Mouse (Mus musculus) 3134 (cell line): ENCODE measurements around the gene Ackr3.

Experiments
- DNase-seq: peaks from one replicate; pipeline ENCODE4 v3.0.0-alpha.2; 2011; ENCODE audit warnings: low spot score; ENCODE audit not compliant: insufficient read length; ENCODE audit errors: extremely low read depth

Gene Ackr3

DNA sequence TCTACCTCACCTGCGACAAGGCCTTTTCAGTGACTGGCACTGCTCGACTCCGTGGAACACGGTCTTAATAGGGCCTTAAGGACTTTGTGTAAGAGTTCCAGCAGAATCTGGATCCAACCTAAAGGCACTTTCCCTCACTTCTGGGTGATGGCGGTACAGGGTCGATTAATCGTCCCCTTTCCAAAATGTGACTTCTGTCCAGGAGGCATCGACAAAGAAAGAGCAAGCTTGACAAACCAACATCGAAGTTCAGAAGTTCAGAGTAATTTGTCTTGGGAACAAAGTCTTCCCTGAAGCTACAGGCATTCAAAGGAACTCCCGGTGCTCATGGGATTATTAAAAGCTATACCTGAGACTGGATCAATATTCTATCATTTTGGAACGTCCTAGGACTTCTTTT is 439 bp upstream of the Ackr3 start:
- no peak for DNase-seq

DNA sequence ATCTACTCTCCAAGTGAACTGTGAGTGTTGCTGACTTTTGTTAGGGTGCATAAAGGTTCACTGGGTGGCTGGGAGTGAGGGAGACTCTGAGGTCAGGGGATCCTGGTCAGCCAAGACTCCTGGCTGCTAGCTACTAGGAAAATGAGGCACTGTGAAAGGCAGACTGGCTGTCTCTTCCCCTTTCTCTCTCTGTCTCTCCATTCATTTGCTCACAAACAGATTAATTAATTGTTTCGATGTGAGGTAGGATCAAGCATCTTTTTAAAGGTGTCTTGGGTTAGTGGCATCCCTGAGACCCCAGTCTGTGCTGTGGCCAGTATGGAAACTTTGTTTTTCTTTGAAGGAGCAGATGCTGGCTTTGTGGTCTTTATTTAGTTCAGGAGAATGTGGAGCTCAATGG is 1.0 kb downstream of the Ackr3 start:
- no peak for DNase-seq

DNA sequence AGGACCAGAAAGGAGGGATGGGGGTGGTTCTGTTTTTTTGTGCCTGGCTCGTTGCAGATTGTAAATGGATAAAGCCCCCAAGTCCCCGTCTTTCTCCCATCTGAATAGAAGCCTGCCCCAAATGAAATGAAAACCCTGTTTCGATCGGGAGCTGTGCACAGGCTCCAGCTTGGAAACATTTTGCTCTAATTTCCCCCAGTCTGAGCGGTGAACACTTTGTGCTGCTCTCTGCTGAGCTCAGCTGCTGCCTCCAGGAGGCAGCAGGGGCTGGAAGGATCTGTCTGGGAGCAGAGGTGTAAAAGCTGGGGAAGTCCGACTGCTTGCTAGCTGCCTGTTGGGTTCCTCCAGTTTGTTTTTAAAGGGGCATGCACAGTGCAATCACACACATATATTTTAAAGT is 1.4 kb downstream of the Ackr3 start:
- peak; percentile 63 for DNase-seq

DNA sequence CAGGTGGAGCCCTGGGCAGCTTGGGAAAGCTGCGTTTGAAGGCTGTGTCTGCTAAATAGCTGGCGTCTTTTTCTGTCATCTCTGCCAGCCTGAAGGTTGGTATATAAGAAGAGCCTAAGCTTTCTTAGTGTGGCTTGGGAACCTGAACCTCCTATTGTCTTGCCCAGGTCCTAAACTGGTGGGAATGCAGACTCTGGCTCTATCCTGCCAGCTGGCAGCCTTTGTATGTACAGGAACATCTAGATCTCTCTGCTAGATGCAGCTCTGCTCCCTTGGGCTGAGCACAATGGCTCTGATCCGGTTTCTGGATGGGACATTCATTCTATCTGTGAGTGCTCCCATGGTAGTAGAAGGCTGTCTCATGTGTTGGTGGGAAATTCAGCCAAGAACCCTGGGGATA is 2.9 kb downstream of the Ackr3 start:
- no peak for DNase-seq

DNA sequence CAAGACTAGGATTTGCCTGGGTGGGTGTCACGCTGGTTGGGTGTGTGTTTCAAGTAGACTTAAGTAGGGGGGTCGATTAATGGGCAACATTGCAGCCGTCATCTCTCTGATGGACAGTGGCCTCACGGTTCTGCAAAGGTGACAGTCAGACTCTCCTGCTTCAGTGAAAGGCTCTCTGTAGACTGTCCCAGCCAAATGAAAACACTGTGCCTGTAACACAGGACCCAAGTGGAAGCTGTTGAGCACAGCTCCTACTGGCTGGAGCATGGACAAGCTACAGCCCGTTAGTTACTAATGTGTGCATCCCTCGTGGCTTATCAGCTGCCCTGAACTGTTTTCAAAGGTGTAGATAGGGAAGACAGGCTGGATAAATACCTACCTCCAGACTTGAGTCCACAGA is 3.5 kb downstream of the Ackr3 start:
- no peak for DNase-seq

DNA sequence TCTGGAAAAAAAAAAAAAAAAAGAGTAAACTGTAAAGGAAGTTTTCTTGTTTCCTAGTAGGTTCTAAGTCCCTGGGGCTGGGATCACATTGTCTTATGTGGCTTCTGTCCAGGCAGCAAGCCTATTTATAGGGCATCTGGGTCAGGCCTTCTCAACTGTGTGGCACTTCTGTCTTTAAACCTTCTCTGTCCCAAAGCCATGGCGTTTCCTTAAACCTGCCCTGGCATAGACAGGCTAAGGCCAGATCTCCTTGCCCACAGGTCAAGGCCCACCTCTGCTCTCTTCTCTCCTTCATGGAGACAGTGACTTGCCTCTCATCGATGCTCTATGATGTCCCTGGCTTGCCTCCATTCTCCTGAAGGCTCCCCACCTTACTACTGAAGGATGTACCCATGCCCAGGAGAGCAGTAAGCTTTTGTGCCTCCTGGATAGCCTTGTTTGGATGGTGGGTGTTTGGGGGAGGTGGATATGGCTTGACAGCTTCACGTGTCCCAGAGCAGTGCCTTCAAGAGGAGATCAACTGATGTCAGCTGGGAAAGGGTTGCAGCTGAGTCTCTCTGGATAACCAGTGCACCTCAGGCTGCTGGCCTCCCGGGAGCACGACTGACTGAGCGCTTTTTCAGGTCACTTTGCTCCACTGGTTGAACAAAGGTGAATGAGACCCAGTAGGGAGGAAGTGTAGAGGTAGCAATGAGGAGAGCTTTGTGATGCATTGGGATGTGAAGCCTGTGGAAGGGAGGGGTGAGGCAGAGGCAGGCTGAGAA is 4.1 kb downstream of the Ackr3 start:
- DNase-seq: no peak

DNA sequence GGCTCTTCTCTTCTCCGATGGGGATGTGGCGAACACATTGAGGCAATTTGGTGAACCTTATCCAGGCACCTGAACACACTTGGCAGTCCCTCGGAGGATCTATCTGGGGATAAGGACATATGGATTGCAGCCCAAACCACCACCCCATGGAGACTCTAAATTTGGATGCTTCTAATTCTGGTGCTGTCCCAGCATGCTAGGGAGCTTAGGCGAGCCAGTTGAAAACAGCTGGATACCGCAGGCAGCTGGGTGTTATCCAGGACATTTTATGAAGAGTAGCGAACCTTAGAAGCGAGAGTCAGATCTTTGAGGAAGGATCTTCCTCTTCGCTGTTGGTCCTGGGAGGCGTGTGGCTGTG is 4.7 kb downstream of the Ackr3 start:
- DNase-seq: no peak

DNA sequence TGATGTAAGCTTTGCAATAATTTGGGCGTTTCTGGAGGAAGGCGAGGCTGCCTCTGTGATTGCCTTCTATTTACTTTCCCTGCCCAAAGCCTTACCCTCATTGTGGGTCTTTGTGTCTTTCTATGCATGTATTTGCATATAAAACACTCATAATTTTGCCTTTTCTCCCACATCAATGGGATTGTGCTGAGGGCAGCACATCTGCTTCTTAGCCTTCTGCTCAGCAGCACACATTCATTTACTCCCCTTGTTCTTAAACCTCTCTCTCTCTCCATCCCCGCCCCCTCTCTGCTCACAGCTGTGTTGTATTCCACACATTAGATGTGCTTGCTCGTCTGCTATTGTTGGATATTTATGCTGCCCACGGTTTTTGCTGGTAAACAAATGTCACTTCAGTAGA is 5.3 kb downstream of the Ackr3 start:
- DNase-seq: no peak

DNA sequence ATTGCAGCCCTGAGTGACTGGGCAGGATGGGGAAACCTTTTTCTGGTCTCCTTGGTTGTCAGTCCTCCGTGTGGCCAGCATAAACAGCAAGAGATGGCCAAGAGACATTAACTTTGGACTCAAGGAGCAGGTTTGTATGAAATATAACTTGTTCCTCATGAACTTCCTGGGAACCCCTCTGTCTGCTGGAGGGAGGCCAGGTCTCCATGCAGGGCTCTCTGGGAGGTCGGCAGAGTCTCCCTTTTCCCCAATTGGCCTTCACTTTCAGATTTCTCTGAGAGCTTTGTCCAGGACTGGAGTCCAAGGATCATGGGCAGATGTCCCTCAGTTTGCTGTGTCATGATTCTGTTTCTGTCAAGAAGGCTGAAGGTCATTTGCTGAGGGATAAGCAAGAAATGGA is 6.0 kb downstream of the Ackr3 start:
- no peak for DNase-seq

DNA sequence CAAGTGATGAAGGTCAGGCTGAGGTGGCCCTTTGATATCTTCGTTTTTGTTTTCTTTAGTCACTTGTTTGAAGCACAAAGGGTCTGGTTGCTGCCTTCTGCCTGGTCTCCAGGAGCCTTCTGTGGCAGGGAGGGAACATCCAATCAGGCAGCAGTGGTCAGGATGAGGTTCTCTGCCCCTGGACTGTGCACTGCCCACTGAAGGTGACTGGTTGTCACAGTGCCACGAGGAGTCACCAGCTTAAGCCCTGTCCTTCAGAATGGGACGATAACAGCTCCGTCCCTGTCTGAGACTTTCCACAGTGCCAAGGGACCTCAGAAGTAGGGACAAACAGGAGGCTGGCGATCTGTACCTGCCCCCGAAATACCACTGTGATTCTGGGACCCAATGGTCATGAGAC is 6.6 kb downstream of the Ackr3 start:
- no peak for DNase-seq

DNA sequence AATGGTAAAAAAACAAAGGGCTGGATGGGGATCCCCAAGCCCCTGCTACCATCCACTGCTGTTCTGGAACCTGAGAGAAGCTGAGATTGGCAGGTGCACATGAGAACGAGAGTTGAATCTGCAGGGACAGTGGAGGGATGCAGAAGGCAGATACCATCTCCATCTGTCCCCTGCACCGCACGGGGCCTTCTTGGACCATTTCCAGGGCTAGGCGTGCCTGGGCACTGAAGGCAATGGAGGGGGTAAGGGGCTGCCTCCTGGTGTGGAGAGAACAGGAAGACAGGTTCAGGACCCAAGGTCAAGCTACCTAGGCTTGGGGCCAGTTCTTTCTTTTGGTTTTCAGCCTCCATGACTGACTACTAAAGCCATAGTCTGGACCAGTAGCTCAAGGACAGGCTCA is 7.0 kb downstream of the Ackr3 start:
- no peak for DNase-seq

DNA sequence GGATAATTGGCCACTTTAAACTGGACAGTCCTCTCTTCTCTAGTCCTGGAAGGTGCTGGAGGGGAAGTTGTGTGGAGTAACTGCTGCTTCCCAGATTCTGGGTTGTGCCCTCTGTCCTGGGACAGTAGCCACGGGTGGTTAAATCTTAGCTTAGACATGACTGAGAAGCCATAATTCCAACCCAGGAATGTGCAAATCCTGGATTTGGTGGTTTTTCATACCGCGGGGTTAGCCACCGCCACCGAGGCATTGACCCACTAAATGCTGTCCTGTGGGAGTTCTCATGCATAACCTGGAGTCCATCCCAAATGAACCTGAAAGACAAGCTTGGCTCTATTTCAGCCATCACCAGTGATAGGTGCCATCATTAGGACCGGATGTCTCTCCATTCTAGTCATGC is 8.6 kb downstream of the Ackr3 start:
- no peak for DNase-seq

DNA sequence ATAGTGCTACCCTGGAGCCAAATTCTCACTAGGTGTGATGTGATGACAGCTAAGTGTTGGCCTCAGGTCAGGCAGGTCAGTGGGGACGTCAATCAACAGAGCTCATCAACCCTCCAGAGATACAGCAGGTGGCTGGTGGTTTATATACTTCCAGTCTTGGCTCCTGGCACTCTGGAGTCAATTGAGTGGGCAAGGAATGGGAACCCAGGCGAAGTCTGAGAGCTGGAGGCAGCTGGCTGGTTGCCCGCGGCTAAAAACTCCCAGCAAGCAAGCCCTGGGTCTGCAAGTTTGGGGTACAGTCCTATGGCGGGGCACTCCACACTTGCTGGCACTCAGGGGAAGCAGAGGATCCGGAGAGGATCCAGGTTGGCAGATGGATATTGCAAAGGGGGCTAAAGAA is 9.1 kb downstream of the Ackr3 start:
- no peak for DNase-seq

DNA sequence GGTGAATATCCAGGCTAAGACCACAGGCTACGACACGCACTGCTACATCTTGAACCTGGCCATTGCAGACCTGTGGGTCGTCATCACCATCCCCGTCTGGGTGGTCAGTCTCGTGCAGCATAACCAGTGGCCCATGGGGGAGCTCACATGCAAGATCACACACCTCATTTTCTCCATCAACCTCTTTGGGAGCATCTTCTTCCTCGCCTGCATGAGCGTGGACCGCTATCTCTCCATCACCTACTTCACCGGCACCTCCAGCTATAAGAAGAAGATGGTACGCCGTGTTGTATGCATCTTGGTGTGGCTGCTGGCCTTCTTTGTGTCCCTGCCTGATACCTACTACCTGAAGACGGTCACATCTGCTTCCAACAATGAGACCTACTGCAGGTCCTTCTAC is 10.2 kb downstream of the Ackr3 start:
- no peak for DNase-seq

DNA sequence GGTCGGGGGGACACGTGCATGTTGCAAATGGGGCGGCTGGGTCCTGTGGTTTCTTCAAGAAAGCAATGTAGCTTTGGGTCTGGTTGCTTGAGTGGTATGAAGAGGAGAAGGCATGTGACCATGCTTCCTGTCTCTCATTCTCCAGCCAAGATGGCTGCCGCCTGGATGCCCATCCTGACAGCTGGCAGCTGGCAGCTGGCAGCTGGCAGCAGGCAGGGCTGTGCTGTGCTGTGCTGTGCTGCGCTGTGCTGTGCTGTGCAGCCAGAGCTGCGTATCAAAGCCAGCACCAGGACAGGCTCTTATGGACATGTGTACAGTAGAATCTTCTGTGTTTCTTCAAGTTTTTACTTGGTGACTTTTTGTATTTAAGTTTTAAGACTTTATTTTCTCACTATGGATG is 11.1 kb downstream of the Ackr3 start:
- DNase-seq: no peak

DNA sequence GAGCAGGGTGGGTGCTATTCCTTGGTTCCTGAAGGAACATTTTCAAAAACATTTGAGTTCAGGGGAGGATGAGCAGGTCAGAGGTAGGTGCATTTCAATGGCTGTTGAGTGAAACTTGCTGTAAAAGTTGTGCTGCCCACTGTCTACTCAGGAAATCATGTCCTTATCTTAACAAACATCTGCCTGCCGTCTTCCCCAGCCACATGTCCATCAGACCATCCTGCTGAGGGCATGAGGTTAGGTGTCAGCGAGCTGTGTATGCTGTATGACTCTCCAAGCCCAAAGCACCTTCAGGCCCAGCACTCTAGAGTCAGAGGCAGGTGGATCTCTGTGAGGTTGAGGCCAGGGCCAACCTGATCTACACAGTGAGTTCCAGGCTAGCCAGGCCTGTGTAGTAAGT is 12.1 kb downstream of the Ackr3 start:
- DNase-seq: no peak

DNA sequence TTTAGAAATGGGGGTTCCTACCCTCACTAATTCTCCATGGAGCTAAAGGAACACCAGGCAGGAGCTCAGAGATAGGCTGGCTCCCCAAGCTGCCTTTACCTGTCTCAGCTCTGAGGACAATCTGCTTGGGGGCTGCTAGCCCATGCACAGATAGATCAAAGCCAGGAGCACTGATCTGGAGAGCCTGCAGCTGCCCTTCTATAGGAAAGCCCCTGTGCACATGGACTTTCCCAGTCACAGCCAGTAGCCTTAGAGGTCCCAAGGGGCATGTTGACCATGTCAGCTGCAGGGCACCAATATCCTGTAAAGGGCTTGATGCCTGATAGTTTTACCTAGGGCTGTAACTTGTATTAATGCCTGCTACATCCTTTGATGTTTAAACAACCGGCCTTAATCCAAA is 12.6 kb downstream of the Ackr3 start:
- no peak for DNase-seq

DNA sequence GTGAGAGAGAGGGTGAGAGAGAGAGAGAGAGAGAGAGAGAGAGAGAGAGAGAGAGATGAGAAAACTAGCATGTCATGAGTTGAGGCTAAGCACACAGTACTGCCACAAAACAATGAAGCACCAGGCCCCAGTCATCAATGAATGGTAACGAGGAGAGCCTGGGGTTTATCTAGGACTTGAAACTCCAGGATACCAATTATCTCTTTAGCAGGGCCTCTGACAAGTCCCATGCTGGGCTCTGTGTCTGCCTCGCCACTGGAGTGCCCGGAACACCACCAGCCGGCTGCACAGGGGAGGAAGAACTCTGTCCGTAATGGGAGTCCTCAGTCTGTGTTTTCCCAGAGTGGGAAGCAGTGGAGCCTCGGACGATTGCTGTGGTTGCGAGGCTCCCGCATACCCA is 16.5 kb downstream of the Ackr3 start:
- DNase-seq: no peak

DNA sequence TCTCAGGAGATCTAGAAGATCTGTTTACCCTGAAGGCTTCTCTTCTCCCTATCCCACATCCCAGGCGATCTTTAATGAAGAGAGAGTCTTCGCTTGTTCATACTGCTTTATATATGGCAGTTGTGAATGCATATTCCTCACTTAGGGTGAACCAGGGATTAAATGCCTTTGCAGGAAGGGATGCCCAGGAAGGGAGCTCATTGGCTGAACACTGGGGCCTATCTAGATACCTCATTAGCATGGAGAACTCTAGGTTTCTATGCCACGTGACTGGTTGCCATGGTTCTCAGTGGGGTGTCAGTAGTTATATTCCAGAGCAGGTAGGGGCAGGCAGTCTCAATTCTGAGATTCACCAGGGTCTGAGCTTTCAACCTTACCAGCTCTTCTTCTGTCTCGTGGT is 17.1 kb downstream of the Ackr3 start:
- DNase-seq: no peak

DNA sequence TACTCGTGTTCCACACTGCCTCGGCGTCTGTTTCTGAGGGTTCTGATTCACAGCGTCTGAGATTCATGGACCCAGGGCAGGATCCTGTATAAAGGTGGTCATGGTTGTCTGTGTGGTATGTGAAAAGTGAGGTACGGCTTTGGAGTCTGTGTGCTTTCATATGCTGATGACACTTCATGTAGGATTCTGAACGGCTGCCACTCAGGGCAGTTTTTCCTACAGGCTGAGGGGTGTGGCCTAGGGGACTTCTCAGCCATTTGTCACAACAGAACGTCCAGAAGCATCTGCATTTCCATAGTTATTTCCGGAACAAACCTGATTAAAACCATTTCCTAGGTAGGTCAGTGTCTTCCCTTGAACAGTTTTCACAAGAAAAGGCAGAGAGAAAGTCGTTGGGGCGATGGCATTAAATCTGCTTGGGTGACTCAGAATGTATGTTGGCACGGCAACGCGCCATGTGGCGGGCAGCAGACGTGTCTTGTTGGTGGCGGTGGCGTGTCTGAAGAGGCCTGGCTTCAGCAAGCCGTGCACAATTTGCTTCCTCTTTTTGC is 18.1 kb downstream of the Ackr3 start:
- no peak for DNase-seq

DNA sequence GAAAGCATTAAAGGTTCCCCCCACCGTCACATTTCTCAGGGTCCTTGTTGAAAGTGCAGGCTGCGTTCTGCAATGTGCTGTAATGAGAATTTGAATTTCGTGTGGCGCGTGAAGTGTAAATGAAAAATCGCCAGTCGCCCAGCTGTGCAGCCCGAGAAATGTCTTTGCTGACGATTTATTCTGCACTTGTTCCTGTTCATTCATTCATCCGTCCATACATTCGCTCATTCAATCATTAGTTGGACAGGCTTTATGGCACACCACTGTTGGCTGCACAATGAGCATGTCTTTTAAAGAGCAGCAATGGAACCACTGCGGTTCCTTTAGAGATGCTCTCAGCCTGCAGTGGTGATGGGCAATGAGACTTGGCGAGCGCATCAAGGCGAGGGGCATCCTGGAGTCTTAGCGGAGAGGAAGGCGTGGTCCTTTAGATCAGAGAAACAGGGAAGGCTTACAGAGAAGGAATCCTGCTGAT is 18.7 kb downstream of the Ackr3 start:
- DNase-seq: no peak

DNA sequence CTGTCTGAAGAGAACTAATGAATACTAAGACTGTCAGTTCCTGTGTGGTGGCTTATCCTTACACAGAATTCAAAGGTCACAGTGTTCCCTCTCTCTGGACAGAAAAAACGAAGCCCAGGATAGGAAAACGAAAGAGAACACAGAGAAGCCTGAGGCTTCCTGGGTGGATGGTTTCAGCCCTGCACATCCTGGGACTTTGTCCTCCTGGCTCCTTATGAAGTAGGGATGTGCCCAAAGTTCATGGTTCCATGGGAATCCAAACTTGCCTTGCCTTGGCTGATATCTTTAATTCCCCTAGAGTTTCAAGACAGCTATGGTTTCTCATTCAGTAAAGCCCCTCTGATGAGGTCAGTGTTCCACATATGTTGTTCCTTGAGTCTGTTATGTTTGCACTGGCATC is 19.2 kb downstream of the Ackr3 start:
- DNase-seq: no peak
